Mouse (Mus musculus) embryonic fibroblast, embryonic 13.5 days (primary cell): ENCODE results near the gene Helz. TPM values are rescaled to one million over a fixed set of nuclear protein-coding genes. Genes with fewer than 3 reads are reported as not detected.

Experiments used
- H3K27ac ChIP-seq: 2 replicates; pipeline ENCODE4 v1.5.1; 2012; ENCODE audit warnings: low read length, control low read depth, inconsistent platforms; ENCODE audit not compliant: insufficient read depth
- H3K4me1 ChIP-seq: 2 replicates; pipeline ENCODE4 v1.6.1; 2011; ENCODE audit warnings: low read length; ENCODE audit not compliant: control insufficient read depth, insufficient read depth
- H3K4me3 ChIP-seq: 2 replicates; pipeline ENCODE4 v1.5.1; 2011; ENCODE audit warnings: mild to moderate bottlenecking, control low read depth, low read length; ENCODE audit not compliant: insufficient read depth
- CTCF ChIP-seq: IDR thresholded peaks from 2 replicates; pipeline ENCODE4 v1.5.1; 2011; ENCODE audit warnings: mild to moderate bottlenecking, control low read depth, low read length, moderate library complexity, borderline replicate concordance; ENCODE audit not compliant: insufficient read depth
- POLR2A ChIP-seq: IDR thresholded peaks from 2 replicates; pipeline ENCODE4 v1.6.1; 2011; ENCODE audit warnings: low read depth, mild to moderate bottlenecking, control low read depth, low read length, moderate library complexity
- polyA plus RNA-seq: library from polyadenylated mRNA; stranded (reverse); fragments of >200 nt; gene quantifications from 2 replicates; pipeline ENCODE4 v1.2.4, GENCODE M21; 2011; ENCODE audit warnings: low read depth; ENCODE audit not compliant: missing spikeins, insufficient read length

Gene Helz
- polyA plus RNA-seq, 1 experiment: 32.3 TPM

DNA sequence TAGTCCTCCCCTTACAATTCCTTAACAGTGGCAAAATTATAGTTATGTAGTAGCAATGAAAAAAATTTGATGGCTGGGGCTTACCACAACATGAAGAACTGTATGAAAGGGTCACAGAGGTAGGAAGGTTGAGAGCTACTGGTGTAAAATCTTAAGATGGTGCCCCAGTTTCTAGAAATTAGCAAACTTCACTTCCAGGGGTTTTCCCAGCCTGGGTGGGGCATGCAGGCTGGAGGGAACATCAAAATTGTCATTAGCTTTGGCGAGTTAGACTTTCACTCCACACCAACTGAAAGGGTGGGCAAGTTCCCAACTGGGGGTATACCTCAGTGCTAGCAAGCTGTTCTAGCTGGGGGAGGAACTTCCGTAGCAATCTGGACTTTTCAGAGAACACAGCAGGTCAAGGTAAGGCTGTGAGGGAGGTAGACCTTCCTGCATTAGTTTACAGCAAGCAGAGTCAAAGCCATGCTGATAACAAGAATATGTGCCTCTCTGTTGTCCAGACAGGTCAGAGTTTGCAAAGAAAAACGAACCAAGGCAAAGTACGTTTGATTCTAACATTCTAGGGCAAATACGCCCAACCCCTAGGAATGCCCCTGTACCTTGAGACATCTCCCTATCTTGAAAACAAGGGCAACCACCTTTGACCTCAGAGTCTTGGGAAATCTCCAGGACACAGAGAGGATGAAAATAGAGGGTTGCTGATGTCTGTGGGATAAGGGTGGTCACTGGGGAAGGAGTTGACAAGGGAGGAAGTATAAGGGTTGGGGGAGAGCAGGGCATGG, 28.9 kb upstream of the Helz start:
- TF ChIP-seq POLR2A: no peak
- no peak for TF ChIP-seq CTCF
- Histone ChIP-seq H3K4me1 (no peaks in the 10 kb centered on the region), H3K4me3 (no peak overlapping the region), H3K27ac (no peak overlapping the region)

- Histone ChIP-seq H3K27ac (no peak overlapping the region), H3K4me3 (no peak overlapping the region), H3K4me1 (no peaks in the 10 kb centered on the region)
- TF ChIP-seq POLR2A (no peak), CTCF (no peak)
Measured at GRCm38 (mm10) chr11:107521153-107521552, 26.6 kb upstream of the Helz start.

- TF ChIP-seq POLR2A (no peak), CTCF (no peak)
- Histone ChIP-seq H3K27ac (no peak overlapping the region), H3K4me3 (no peak overlapping the region), H3K4me1 (no peaks in the 10 kb centered on the region)
Measured at GRCm38 (mm10) chr11:107524966-107525365, 22.8 kb upstream of the Helz start.

DNA sequence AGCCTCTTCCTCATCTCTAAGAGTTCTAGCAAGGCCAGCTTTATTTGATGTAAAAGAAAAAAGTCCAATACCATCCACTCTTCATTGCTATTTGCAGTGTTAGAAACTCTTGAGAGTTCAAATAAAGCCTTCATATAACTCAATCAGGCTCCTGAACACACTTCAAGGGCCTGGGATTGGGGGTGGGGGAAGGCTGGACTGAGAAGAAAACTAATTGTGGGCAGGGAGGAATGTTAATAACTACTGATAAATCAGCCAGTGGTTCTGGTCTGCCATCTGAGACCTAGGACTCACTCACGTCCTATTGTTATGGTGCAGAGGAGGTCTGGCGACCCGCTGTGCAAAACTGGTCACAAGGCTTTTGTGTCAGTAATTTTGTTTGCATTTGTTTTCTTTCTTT, 20.1 kb upstream of the Helz start:
- no peak for TF ChIP-seq POLR2A
- TF ChIP-seq CTCF: no peak
- H3K4me3 ChIP-seq: no peak overlapping the region
- H3K4me1 ChIP-seq: no peaks in the 10 kb centered on the region
- H3K27ac ChIP-seq: no peak overlapping the region

GRCm38 (mm10) chr11:107529320-107529719, 18.4 kb upstream of the Helz start:
- TF ChIP-seq CTCF (no peak), POLR2A (no peak)
- H3K27ac ChIP-seq: no peak overlapping the region
- H3K4me3 ChIP-seq: no peak overlapping the region
- H3K4me1 ChIP-seq: no peaks in the 10 kb centered on the region

- TF ChIP-seq CTCF (no peak), POLR2A (no peak)
- no peak overlapping the region for H3K27ac ChIP-seq
- no peaks in the 10 kb centered on the region for H3K4me1 ChIP-seq
- no peak overlapping the region for H3K4me3 ChIP-seq
Measured at GRCm38 (mm10) chr11:107531445-107531844, 16.3 kb upstream of the Helz start.

- TF ChIP-seq CTCF (no peak), POLR2A (no peak)
- H3K27ac ChIP-seq: no peak overlapping the region
- H3K4me1 ChIP-seq: no peaks in the 10 kb centered on the region
- H3K4me3 ChIP-seq: no peak overlapping the region
Measured at GRCm38 (mm10) chr11:107532271-107532670, 15.5 kb upstream of the Helz start.

DNA sequence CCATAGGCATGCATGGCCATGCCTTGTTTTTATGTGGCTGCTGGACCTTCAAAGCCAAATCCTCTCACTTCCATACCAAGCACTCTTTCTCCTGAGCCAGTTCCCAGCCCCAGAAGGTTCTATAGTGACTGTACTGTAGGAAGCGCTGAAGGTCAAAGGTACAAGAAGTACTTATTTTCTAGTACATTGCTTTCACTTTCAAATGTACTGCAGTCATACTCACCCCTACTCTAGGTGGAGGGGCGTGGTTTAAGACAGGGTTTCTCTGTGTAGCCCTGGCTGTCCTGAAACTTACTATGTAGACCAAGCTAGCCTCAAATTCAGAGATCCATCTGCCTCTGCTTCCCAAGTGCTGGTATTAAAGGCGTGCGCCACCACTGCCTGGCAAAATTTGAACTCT, 8.7 kb upstream of the Helz start:
- H3K27ac ChIP-seq: no peak overlapping the region
- H3K4me1 ChIP-seq: no peaks in the 10 kb centered on the region
- H3K4me3 ChIP-seq: no peak overlapping the region
- no peak for TF ChIP-seq CTCF
- no peak for TF ChIP-seq POLR2A

GRCm38 (mm10) chr11:107540339-107540738, 7.4 kb upstream of the Helz start:
- H3K27ac ChIP-seq: no peak overlapping the region
- H3K4me3 ChIP-seq: no peak overlapping the region
- no peak for TF ChIP-seq CTCF
- no peak for TF ChIP-seq POLR2A
- no peaks in the 10 kb centered on the region for H3K4me1 ChIP-seq

GRCm38 (mm10) chr11:107545747-107546476, 1.8 kb upstream of the Helz start:
- no peaks in the 10 kb centered on the region; the same call in 1 of the 2 replicates for H3K4me1 ChIP-seq
- H3K27ac ChIP-seq: no peak overlapping the region
- TF ChIP-seq POLR2A (no peak), CTCF (no peak)
- H3K4me3 ChIP-seq: no peak overlapping the region
